Mouse (Mus musculus) embryonic facial prominence, embryonic 15.5 days (tissue): ENCODE results near the gene Mapre3. TPM values are rescaled to one million over a fixed set of nuclear protein-coding genes. Genes with fewer than 3 reads are reported as not detected.
A peak's percentile ranks its signal among the peaks of the same experiment; 100 is the strongest.

Experiments
- ATAC-seq: fragments of 200-750 bp; cut with Nextera tagmentation; 2 replicates; pipeline ENCODE4 v1.8.0; 2017; ENCODE audit warnings: low read depth, moderate TSS enrichment; ENCODE audit not compliant: insufficient number of reproducible peaks, low FRiP score, low TSS enrichment
- H3K27ac ChIP-seq: fragments of 300-500 bp; sonication (generic); replicated peaks from 2 replicates; pipeline ENCODE4 v1.5.1; 2015; ENCODE audit warnings: mild to moderate bottlenecking, inconsistent platforms
- H3K27me3 ChIP-seq: fragments of 300-500 bp; sonication (generic); 2 replicates; pipeline ENCODE4 v1.6.1; 2015; ENCODE audit warnings: inconsistent platforms
- H3K36me3 ChIP-seq: fragments of 300-500 bp; sonication (generic); 2 replicates; pipeline ENCODE4 v1.6.1; 2015; ENCODE audit warnings: mild to moderate bottlenecking, inconsistent platforms
- H3K4me1 ChIP-seq: fragments of 300-500 bp; sonication (generic); 2 replicates; pipeline ENCODE4 v1.6.1; 2015; ENCODE audit warnings: inconsistent platforms
- H3K4me2 ChIP-seq: fragments of 300-500 bp; sonication (generic); replicated peaks from 2 replicates; pipeline ENCODE4 v1.6.1; 2015; ENCODE audit warnings: mild to moderate bottlenecking, inconsistent platforms
- H3K4me3 ChIP-seq: fragments of 300-500 bp; sonication (generic); replicated peaks from 2 replicates; pipeline ENCODE4 v1.5.1; 2015; ENCODE audit warnings: mild to moderate bottlenecking, inconsistent platforms
- H3K9ac ChIP-seq: fragments of 300-500 bp; sonication (generic); 2 replicates; pipeline ENCODE4 v1.6.1; 2015; ENCODE audit warnings: inconsistent platforms
- H3K9me3 ChIP-seq: fragments of 300-500 bp; sonication (generic); replicated peaks from 2 replicates; pipeline ENCODE4 v1.6.1; 2016; ENCODE audit warnings: inconsistent platforms
- WGBS: fragments of 180-500 bp; shearing (Covaris S2); methylation state at CpG from one replicate; pipeline ENCODE4 v1.1.7; 2015; 5-methylcytosine and 5-hydroxymethylcytosine counted together
- polyA plus RNA-seq: library from polyadenylated mRNA; unstranded; fragments of >200 nt; fragmentation: Nextera tagmentation; extraction: Ambion mirVana; gene quantifications from 2 replicates; pipeline ENCODE4 v1.2.1, GENCODE M21; 2015

Mapre3 gene
- polyA plus RNA-seq, 1 experiment from 2014 or later, result 46.1 TPM

DNA sequence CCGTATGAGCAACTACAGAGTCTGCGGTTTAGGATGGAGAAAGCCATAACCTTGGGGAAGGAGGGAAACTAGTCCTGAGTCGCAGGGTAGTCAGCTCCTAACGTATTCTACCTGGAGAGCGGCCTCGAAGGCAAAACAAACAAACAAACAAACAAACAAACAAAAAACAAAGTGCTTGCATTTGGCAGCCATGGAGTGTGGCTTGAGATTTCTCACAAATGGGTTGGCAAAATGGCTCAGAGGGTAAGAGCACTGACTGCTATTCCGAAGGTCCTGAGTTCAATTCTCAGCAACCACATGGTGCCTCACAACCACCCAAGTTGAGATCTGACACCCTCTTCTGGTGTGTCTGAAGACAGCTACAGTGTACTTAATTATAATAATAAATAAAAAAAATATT, 95.4 kb downstream of the Mapre3 start:
- ATAC-seq, result no peak
- H3K4me3 ChIP-seq, result no peak overlapping the region
- peaks cover 6% of the 10 kb centered on the region; the same call in 1 of the 2 replicates for H3K36me3 ChIP-seq
- no peak overlapping the region for H3K9ac ChIP-seq
- no peaks in the 10 kb centered on the region for H3K9me3 ChIP-seq
- WGBS, result 81% methylated on average over 7 of the region's 7 CpGs
- peak overlapping the region; percentile 96 for H3K27ac ChIP-seq
- H3K27me3 ChIP-seq, result no peaks in the 10 kb centered on the region
- no peak overlapping the region for H3K4me2 ChIP-seq
- peaks cover 78% of the 10 kb centered on the region for H3K4me1 ChIP-seq

DNA sequence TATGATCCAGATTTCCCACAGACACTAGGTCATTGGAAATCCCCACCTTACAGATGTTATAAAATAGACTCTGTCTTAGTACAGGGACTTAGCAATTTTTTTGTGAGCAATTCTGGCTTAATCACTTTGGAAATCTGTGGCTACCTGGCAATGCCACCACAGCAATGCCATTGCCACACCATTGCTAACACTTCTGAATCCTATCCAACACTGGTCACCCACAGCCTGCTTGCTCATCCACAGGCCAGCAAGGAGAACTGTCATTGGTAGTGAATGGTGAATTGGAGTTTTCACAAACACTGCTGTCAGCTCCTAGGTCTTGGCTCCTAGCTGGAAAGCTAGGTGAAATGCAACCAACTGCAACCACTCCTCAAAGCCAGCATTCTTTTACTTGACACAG, 96.0 kb downstream of the Mapre3 start:
- Histone ChIP-seq H3K27ac (peak overlapping the region; percentile 66; the same call in 1 of the 2 replicates), H3K9me3 (no peaks in the 10 kb centered on the region), H3K4me2 (no peak overlapping the region), H3K4me3 (no peak overlapping the region), H3K9ac (no peak overlapping the region), H3K36me3 (peaks cover under 1% of the 10 kb centered on the region; the same call in 1 of the 2 replicates), H3K4me1 (peaks cover 77% of the 10 kb centered on the region), H3K27me3 (no peaks in the 10 kb centered on the region)
- ATAC-seq, result no peak

DNA sequence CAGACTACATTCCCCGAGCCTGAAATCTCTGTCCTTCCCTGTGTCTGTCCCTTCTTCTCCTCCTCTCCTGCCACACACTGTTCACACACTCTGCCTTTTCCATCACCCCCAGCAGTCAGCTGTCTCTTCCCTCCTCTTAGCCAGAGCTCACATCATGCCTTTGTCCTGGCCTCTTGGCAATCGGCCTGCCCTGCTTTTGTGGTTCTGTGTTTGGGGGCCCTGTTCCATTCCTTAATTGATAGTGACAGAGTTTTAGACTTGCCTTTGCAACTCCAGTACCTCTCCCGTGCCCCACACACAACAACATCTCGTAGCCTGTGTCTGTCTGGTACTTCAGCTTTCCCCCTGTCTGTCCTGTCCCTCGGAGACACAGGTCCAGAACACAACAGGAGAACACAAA, 97.7 kb downstream of the Mapre3 start:
- Histone ChIP-seq H3K4me3 (no peak overlapping the region), H3K27ac (peak overlapping the region; percentile 95), H3K27me3 (no peaks in the 10 kb centered on the region), H3K9me3 (no peaks in the 10 kb centered on the region), H3K9ac (no peak overlapping the region), H3K4me2 (peak overlapping the region; percentile 70), H3K4me1 (peaks cover 77% of the 10 kb centered on the region), H3K36me3 (peaks cover 8% of the 10 kb centered on the region)
- 38% methylated on average over 5 of the region's 5 CpGs for WGBS
- ATAC-seq, result no peak

DNA sequence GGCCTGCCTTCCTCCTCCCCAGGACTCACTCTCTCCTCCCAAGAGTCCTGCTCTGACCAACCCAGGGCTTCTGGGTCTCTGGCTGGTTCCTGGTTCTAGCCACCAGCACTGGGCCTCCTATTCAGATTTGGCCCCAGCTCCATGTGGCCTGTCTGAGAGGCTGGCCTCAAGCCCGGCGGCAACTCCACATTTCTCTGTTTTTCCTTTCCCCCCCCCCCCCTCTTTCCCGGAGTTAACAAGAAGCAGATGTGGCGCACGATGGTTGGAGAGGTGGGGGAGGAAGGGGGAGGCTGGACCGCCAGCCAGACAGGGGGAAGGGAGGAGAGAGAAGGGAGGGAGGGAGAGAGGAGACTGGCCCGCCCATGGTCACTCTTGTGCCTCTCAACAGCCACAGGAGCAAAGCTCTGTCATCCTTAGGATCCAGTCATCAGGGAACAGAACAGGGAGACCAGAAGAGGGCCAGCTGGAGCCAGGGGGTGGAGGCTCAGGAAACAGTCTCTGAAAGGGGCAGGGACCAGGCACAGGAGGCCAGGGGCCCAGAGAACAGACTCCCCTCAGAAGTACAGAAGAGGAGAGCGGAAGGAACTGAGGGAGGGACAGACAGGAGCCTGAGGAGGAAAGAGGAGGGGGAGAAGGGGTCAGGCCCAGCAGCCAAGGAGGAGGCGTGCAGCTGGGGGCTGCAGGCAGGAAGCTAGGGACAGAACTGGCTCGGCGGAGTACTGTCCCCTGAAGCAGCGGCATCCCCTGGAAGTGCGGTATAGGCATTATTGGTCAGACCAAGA, 98.8 kb downstream of the Mapre3 start, which contains the start of gene Emilin1:
Gene Emilin1 (plus strand): TSS at position 343 of the 782 bp plus-strand sequence.
- H3K4me1 ChIP-seq, result peaks cover 83% of the 10 kb centered on the region
- 13% methylated on average over 12 of the region's 13 CpGs for WGBS
- H3K4me2 ChIP-seq, result peak within 1 kb of the TSS; percentile 70
- no peaks in the 10 kb centered on the region for H3K27me3 ChIP-seq
- H3K27ac ChIP-seq, result peak within 1 kb of the TSS; percentile 95
- no peaks in the 10 kb centered on the region for H3K9me3 ChIP-seq
- peak; percentile 84 for ATAC-seq
- peaks cover 19% of the 10 kb centered on the region for H3K36me3 ChIP-seq
- H3K9ac ChIP-seq, result peak within 1 kb of the TSS; percentile 53
- peak within 1 kb of the TSS; percentile 55 for H3K4me3 ChIP-seq

DNA sequence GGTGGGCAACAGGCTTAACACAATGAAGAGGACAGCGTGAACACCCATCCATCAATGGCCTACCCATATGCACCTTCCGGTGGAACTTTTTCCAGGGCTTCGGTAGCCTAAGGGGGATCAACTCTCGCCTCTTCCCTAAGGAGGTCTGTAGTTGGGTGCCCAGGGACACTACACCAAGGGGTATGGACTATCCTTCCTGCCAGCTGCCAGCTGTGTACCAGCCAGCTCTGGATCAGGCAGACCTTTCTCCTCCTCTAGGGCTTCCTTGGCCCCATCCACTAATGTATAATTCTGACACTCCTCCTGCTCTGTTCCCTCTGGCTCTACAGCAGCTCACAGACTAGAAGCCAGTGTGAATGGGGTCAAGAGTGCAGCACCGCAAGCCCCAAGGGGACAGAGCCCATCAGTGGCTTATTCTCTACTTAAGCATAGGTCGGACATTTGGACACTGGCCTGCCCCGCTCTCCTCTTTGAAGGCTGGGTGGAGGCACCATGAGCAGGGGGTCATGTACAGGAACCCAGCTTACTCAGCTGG, 99.7 kb downstream of the Mapre3 start:
- Histone ChIP-seq H3K4me3 (peak overlapping the region; percentile 55), H3K4me2 (peak overlapping the region; percentile 70), H3K4me1 (peaks cover 83% of the 10 kb centered on the region), H3K36me3 (peaks cover 28% of the 10 kb centered on the region), H3K9me3 (no peaks in the 10 kb centered on the region), H3K27me3 (no peaks in the 10 kb centered on the region), H3K9ac (peak overlapping the region; percentile 53), H3K27ac (peak overlapping the region; percentile 95)
- ATAC-seq, result no peak
- 33% methylated on average over 7 of the region's 7 CpGs for WGBS

DNA sequence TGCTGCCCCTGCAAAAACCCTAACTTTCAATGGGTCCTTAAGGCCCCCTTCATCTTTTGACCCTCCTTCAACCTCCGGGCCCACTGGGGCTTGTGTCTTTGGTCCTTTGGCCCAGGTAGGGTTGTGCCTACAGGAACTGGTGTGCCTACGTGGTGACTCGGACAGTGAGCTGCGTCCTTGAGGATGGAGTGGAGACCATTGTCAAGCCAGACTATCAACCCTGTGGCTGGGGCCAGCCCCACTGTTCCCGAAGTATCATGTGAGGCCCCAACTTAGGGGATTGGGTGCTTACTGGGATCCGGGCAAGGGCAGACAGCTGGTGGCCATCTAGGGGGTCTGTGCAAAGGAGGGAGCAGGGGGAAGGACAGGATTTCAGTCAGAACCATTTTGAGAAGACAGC, 100.4 kb downstream of the Mapre3 start:
- 27% methylated on average over 6 of the region's 6 CpGs for WGBS
- H3K36me3 ChIP-seq, result peaks cover 35% of the 10 kb centered on the region
- H3K27me3 ChIP-seq, result no peaks in the 10 kb centered on the region
- H3K27ac ChIP-seq, result peak overlapping the region; percentile 95
- H3K4me1 ChIP-seq, result peaks cover 79% of the 10 kb centered on the region
- H3K4me3 ChIP-seq, result peak overlapping the region; percentile 55
- no peak for ATAC-seq
- no peaks in the 10 kb centered on the region for H3K9me3 ChIP-seq
- peak overlapping the region; percentile 53 for H3K9ac ChIP-seq
- peak overlapping the region; percentile 70 for H3K4me2 ChIP-seq

DNA sequence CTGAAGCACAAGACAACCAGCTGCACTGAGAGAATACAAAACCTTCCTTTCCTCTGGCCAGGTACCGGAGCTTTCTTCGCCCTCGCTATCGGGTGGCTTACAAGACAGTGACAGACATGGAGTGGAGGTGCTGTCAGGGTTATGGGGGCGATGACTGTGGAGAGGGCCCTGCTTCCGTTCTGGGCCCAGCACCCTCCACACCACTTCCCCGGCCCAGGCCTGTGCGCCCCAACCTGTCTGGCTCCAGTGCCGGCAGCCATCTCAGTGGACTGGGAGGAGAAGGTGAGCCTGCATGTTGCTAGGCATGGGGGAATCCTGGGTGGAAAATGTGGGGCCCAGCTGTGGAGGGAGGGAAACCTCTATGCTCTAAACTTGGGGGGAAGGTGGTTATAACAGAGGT, 101.0 kb downstream of the Mapre3 start:
- peak overlapping the region; percentile 53 for H3K9ac ChIP-seq
- peak overlapping the region; percentile 70 for H3K4me2 ChIP-seq
- H3K36me3 ChIP-seq, result peaks cover 41% of the 10 kb centered on the region
- H3K27me3 ChIP-seq, result no peaks in the 10 kb centered on the region
- no peaks in the 10 kb centered on the region for H3K9me3 ChIP-seq
- WGBS, result 16% methylated on average over 9 of the region's 9 CpGs
- peak; percentile 0; the same call in 1 of the 2 replicates for ATAC-seq
- H3K27ac ChIP-seq, result peak overlapping the region; percentile 95
- peak overlapping the region; percentile 55 for H3K4me3 ChIP-seq
- H3K4me1 ChIP-seq, result peaks cover 81% of the 10 kb centered on the region

Other genes starting within 250 kb of the Mapre3 start
- gene Kcnk3, start 226.5 kb upstream of the Mapre3 start, polyA plus RNA-seq, result 0.70 and 1.3 TPM in 2 replicates
- 30.2 and 30.3 TPM in 2 replicates for gene Slc35f6, start 166.7 kb upstream of the Mapre3 start, polyA plus RNA-seq
- 216 and 218 TPM in 2 replicates for gene Cenpa, start 147.9 kb upstream of the Mapre3 start, polyA plus RNA-seq
- gene Dpysl5, start 103.1 kb upstream of the Mapre3 start, polyA plus RNA-seq, result 9.8 and 13.9 TPM in 2 replicates
- gene Tmem214, start 53.4 kb downstream of the Mapre3 start, polyA plus RNA-seq, result 90.0 and 100.0 TPM in 2 replicates
- 22.1 and 28.7 TPM in 2 replicates for gene Agbl5, start 74.1 kb downstream of the Mapre3 start, polyA plus RNA-seq
- 482 and 502 TPM in 2 replicates for gene Ost4, start 93.1 kb downstream of the Mapre3 start, polyA plus RNA-seq
- 244 and 254 TPM in 2 replicates for gene Emilin1, start 98.8 kb downstream of the Mapre3 start, polyA plus RNA-seq
- 23.8 and 25.6 TPM in 2 replicates for gene Khk, start 106.8 kb downstream of the Mapre3 start, polyA plus RNA-seq
- 32.1 and 34.0 TPM in 2 replicates for gene Cgref1, start 130.9 kb downstream of the Mapre3 start, polyA plus RNA-seq
- 125 and 130 TPM in 2 replicates for gene Preb, start 145.7 kb downstream of the Mapre3 start, polyA plus RNA-seq
- 0.08 TPM in 1 of 2 replicates, not detected in the other for gene Tcf23, start 154.0 kb downstream of the Mapre3 start, polyA plus RNA-seq
- 173 and 174 TPM in 2 replicates for gene Atraid, start 233.7 kb downstream of the Mapre3 start, polyA plus RNA-seq
- gene Slc5a6, start 234.3 kb downstream of the Mapre3 start, polyA plus RNA-seq, result 10.8 and 12.0 TPM in 2 replicates
- 23.5 and 26.4 TPM in 2 replicates for gene Cad, start 240.1 kb downstream of the Mapre3 start, polyA plus RNA-seq